Mouse (Mus musculus): ENCODE results near the gene 2310002L09Rik.
A peak's percentile ranks its signal among the peaks of the same experiment; 100 is the strongest.
"Not testable (repeated sequence)": the region's sequence is repeated elsewhere in the genome, so short reads cannot be mapped to it uniquely, and the experiment has no call there.

Gene 2310002L09Rik

DNA sequence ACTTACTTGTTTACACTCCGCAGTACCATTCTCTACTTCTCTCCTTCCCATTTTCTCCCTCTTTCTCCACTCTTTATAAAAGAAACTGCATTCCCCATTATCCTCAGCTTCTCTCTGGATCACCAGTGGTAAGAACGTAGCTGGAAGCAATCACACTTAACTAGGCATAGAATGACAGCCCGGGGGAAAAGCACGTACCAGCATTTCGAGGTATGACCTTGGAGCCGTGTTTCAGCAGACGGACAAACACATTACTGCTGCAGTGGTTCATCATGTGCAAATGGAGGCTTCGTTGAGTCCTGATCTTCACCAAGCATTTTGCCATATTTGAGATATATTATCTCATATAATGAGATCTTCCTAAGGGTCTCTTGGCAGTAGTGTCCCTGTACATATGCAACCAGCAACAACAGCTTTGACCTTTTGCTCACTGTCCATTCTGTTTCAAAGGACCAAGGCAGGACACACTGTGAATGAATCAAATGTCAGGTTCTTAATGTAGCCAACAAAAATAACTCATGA is at the start of gene 2310002L09Rik:
TSS of gene 2310002L09Rik (minus strand) at position 472 of the 522 bp plus-strand sequence.
- DNase-seq (ENCODE audit: low read depth, low spot score), result no peak

DNA sequence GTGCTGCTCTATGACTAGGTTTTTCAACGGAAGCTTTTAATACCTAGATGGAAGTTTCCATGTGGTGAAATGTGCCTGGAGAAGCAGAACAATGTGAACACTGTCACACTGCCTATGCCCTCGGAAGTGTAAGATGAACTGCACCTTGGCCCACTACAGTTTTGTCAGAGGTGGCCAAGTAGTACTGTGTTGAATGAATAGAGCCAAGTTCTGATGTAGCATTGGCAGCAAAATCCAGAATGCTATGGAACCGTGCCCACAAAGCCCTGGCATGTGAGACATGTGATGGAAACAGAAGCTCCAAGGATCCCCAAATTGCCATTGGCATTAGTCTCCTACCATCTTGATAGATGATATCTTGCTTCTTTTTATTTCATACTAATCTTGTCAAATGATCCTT is 29.8 kb upstream of the 2310002L09Rik start:
- peak; percentile 3 for DNase-seq (ENCODE audit: low read depth, low spot score)

DNA sequence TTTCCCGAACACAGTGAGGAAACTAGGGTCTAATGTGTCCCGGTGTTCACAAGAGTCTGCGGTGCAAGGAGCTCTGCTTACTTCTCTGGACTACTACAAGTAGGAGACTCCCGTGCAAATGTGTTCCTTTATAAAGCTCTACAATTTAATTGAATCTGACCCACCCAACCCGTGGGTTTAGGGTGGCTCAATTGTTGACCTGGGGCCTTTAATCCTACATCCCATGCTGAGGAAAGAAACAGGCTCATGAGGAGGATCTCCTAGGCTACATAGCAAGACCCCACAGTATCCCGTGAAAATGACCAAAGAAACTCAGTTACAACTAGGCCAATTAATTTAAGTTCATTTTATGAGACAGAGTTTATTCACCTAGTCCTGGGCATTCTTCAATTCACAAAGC is 30.0 kb downstream of the 2310002L09Rik start, which contains the start of gene Gm11756:
TSS of gene Gm11756 (minus strand) at position 101 of the 400 bp plus-strand sequence.
- DNase-seq (ENCODE audit: low read depth, low spot score), result not testable (repeated sequence)

DNA sequence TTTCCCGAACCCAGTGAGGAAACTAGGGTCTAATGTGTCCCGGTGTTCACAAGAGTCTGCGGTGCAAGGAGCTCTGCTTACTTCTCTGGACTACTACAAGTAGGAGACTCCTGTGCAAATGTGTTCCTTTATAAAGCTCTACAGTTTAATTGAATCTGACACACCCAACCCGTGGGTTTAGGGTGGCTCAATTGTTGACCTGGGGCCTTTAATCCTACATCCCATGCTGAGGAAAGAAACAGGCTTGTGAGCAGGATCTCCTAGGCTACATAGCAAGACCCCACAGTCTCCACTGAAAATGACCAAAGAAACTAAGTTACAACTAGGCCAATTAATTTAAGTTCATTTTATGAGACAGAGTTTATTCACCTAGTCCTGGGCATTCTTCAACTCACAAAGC is 44.8 kb downstream of the 2310002L09Rik start, which contains the start of gene Gm13871:
TSS of gene Gm13871 (minus strand) at position 101 of the 400 bp plus-strand sequence.
- DNase-seq (ENCODE audit: low read depth, low spot score), result not testable (repeated sequence)

DNA sequence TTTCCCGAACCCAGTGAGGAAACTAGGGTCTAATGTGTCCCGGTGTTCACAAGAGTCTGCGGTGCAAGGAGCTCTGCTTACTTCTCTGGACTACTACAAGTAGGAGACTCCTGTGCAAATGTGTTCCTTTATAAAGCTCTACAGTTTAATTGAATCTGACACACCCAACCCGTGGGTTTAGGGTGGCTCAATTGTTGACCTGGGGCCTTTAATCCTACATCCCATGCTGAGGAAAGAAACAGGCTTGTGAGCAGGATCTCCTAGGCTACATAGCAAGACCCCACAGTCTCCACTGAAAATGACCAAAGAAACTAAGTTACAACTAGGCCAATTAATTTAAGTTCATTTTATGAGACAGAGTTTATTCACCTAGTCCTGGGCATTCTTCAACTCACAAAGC is 59.6 kb downstream of the 2310002L09Rik start, which contains the start of gene Gm11757:
TSS of gene Gm11757 (minus strand) at position 101 of the 400 bp plus-strand sequence.
- DNase-seq (ENCODE audit: low read depth, low spot score), result not testable (repeated sequence)
